Mouse (Mus musculus) left cerebral cortex, adult 11 months (tissue): Measurements from ENCODE around the gene Gm20458.

Experiments used
- DNase-seq: peaks from one replicate; pipeline ENCODE4 v3.0.0; 2022; ENCODE audit warnings: low spot score

The Gm20458 gene

GRCm38 (mm10) chr2:164453047-164453757 is 7.6 kb upstream of the Gm20458 start:
- no peak for DNase-seq

DNA sequence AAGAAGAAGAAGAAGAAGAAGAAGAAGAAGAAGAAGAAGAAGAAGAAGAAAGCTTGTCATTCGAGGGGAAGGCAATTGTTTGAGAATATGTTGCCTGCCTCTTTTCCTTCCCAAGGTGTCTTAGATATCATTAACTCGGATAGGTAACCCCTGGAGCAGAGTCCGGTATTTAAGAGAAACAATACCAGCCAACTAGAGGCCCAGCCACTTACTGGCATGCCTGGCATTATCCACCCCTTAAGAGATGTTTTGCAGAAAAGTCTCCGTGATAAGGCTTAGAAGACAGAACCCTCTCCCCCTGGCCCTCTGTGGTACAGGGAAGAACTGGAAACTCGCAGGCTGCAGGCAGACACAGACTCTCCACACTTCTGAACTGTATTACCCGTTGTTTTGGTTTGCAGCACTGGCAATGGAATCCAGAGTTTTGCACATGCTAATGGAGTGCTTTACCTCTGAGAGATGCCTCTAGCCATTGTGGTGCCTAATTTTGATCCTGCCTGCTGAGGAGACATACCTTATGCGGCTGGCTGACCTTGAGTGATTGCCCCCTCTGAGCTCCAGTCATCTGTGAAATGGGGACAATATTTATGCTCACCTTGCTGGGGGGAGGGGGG is 6.8 kb upstream of the Gm20458 start:
- no peak for DNase-seq

- peak; percentile 65 for DNase-seq
Measured at GRCm38 (mm10) chr2:164454846-164455245, 5.9 kb upstream of the Gm20458 start.

GRCm38 (mm10) chr2:164455421-164456190 is 5.2 kb upstream of the Gm20458 start:
- DNase-seq, result no peak

- no peak for DNase-seq
Measured at GRCm38 (mm10) chr2:164456413-164456812, 4.4 kb upstream of the Gm20458 start.

- no peak for DNase-seq
Measured at GRCm38 (mm10) chr2:164456864-164457300, 3.9 kb upstream of the Gm20458 start, which contains the start of gene Sys1. Sys1 (plus strand) TSS chr2:164456964.

- DNase-seq, result no peak
Measured at GRCm38 (mm10) chr2:164457942-164458341, 2.8 kb upstream of the Gm20458 start.

GRCm38 (mm10) chr2:164458535-164458934 is 2.2 kb upstream of the Gm20458 start:
- DNase-seq, result no peak

GRCm38 (mm10) chr2:164465161-164465560 is 4.4 kb downstream of the Gm20458 start:
- no peak for DNase-seq

DNA sequence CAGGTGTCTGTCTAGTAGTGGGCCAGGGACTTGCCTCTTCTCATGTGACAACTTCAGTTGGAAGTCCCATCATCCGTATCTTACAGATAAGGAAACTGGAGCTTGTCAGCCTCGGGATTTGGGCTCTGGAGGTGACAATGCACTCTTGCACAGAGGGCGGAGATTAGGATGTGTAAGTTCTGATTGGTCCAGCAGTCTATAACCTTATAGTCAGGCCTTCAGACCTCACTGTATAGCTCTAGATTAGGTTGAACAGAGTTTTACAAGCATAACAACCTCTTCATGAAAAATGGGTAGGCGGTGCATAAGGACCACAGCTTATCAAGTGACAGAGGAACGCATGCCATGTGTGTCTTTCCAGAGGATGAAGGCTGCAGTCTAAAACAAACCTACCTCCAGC is 6.0 kb downstream of the Gm20458 start:
- no peak for DNase-seq

DNA sequence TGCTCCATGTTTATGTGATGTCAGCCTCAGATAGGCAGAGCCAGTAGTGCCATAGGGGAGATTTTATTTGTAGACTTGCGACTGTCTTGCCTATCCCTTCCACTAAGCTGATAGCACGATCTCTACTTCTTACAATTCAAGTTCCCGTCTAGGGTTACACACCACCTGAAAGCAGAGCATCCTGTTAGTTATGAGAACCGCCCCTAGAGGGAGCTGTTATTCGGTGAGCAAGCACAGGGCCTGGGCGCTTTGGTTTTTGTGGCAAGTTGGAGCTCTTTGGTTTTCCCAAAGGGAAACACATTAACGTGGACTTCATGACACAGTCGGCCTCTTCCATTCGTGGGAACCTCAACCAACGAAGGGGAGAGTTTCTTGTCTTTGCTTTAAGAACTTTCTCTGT is 9.5 kb downstream of the Gm20458 start:
- DNase-seq, result no peak

- no peak for DNase-seq
Measured at GRCm38 (mm10) chr2:164473624-164474023, 12.9 kb downstream of the Gm20458 start, which contains the start of gene Trp53tg5. Trp53tg5 (minus strand) TSS chr2:164473724.

DNA sequence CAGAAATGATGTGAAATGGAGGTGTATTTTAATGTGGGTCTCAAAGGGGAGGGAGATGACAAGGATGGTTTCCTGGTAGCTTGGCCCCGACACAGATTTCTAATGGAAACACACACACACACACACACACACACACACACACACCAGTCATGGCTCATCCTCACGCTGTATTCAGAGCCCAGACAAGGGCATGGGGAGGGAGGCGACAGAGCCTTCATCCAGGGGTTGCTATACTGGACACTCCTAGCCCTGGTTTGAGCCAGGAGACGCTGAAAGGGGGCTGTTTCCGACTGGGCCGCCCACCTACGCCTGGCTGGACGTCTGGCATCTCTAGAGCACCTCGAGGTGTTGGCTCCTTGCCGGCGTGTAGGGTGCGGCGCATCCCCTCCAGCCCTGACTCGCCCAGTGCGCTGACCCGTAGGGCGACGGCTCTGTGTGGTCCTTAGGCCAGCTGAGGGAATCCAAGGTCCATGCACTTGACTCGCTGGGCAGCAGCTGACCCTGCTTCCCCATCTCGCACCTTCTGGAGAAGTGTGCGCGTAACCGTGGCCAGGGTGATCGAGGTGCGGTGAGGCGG is 25.0 kb downstream of the Gm20458 start, which contains the start of gene Dbndd2:
Gene Dbndd2, plus strand, starts transcription at position 426 of the 577 bp plus-strand sequence.
- DNase-seq, result no peak

GRCm38 (mm10) chr2:164486258-164487114 is 25.7 kb downstream of the Gm20458 start:
- peak; percentile 81 for DNase-seq

DNA sequence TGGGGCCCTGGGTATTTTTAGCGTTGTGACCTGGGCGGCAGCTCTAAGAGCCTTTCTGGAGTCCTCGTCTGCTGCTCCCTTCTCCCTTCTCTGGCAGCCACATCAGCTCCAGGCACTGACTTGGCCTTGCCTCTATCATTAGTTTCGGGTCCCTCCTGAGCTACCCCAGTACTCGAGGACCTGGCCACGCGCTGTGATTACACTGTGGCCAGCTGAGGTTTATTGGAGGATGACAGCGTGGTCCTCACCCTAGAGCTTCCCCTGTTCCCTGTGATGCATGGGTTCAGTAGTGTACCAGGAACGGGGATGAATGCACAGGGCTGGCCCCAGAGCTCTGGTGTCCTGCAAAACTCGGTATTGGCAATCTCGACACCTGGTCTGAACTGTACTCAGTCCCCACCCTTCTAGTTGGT is 26.4 kb downstream of the Gm20458 start:
- no peak for DNase-seq

- peak; percentile 64 for DNase-seq
Measured at GRCm38 (mm10) chr2:164487812-164488211, 27.0 kb downstream of the Gm20458 start.

DNA sequence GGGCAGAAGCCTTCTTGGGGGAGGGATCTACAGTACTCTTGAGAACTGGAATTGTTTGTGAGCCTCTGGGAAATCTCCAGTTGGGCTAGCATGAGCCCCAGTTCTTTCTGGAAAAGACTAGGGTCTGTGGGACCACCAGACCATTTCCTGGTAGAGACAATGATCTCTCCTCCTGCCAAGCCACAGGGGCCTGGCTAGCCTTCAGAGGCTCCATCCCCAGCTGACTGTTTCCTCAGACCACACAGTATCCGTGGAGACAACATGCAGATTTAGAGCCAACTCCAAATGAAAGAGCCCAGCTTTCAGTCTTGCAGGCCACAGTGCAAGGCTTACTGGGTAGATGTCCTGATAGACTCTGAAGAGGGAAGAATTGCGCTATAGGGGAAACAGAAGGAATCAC is 33.4 kb downstream of the Gm20458 start:
- no peak for DNase-seq

DNA sequence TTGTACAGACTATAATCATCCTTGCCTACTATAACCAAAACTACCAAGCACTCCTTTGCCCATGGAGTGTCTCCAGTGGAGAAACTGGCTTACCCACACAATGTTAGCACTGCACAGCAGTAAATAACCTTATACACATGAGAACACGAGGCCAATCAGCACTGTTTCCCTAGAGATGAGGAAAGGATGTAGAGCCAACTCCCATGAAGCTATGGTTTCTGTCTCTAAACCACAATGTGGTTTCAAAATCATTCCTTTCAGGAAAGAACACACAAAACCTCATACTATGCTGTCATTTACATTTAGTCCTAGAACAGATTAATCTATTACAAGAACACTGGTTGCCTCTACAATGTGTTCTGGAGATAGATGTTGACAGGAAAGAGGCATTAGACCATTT is 35.6 kb downstream of the Gm20458 start:
- DNase-seq, result no peak

GRCm38 (mm10) chr2:164496847-164497690 is 36.3 kb downstream of the Gm20458 start, which contains the start of gene Pigt:
Pigt (plus strand) TSS chr2:164497520.
- peak; percentile 77 for DNase-seq

DNA sequence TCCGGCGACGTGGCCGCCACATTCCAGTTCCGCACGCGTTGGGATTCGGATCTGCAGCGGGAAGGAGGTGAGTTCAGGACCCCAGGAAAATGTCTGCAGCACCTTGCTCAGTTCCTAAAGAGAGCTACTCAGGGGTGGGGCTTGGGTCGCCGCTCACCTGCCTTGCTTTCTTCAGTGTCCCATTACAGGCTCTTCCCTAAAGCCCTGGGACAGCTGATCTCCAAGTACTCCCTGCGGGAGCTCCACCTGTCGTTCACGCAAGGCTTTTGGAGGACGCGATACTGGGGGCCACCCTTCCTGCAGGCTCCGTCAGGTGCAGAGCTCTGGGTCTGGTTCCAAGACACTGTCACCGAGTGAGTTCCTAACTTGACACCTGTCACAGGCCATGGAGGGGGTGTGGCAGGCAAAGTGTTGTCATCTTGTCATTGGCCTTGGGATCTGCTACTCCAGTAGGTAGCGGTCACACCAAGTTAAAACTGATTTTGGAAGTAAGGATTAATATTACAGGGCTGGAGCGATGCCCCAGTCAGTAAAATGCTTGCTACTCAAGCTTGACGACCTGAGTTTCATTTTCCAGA is 37.0 kb downstream of the Gm20458 start:
- DNase-seq, result no peak
